Mouse (Mus musculus): Measurements from ENCODE around the gene Elf3. TPM values are rescaled to one million over a fixed set of nuclear protein-coding genes. Genes with fewer than 3 reads are reported as not detected.

The Elf3 gene
- under 1 TPM in 2 of 26 experiments, not detected in 24; 0.37 to 0.42 TPM for total RNA-seq (2018; cell fraction: chromatin; rRNA removed)
- total RNA-seq (2018; cell fraction: cytosol; rRNA removed), result not detected
- not detected for total RNA-seq (2018; cell fraction: nucleus; rRNA removed)
- not detected in 3 replicates for polyA plus RNA-seq (2018)

- Histone ChIP-seq H3K4me3 (ENCODE audit: inconsistent target) (no peak within 1 kb of the TSS), H3K27ac (no peak within 1 kb of the TSS)
These were observed at the start of gene Elf3 for GRCm38 (mm10) chr1:135258380-135259127. Gene Elf3, minus strand, starts transcription at chr1:135258568.

GRCm38 (mm10) chr1:135290908-135291307 lies 32.5 kb upstream of the Elf3 start:
- no peaks in the 10 kb centered on the region for H3K79me2 ChIP-seq (ENCODE audit: inconsistent target)
- H3K27ac ChIP-seq, result no peak overlapping the region
- no peak overlapping the region for H3K4me3 ChIP-seq (ENCODE audit: inconsistent target)
- H3K36me3 ChIP-seq (ENCODE audit: inconsistent target), result peaks cover 2% of the 10 kb centered on the region; the same call in 1 of the 2 replicates
- WGBS (ENCODE audit: missing documents), result 98% methylated on average over 5 of the region's 5 CpGs

More at GRCm38 (mm10) chr1:135258380-135259127, at the start of gene Elf3:
- Histone ChIP-seq H3K79me2 (ENCODE audit: inconsistent target) (no peaks in the 10 kb centered on the region), H3K36me3 (ENCODE audit: inconsistent target) (peaks cover 11% of the 10 kb centered on the region)
- WGBS (ENCODE audit: missing documents), result 68% methylated on average over 19 of the region's 19 CpGs

- Histone ChIP-seq H3K36me3 (ENCODE audit: inconsistent target) (no peaks in the 10 kb centered on the region), H3K79me2 (ENCODE audit: inconsistent target) (peaks cover 20% of the 10 kb centered on the region), H3K27ac (no peak overlapping the region), H3K4me3 (ENCODE audit: inconsistent target) (no peak overlapping the region)
- WGBS (ENCODE audit: missing documents), result 97% methylated on average over 2 of the region's 2 CpGs
These were observed 27.9 kb upstream of the Elf3 start for GRCm38 (mm10) chr1:135286311-135286710.

GRCm38 (mm10) chr1:135283826-135284291 lies 25.5 kb upstream of the Elf3 start, which contains the start of gene Rnpep:
Gene Rnpep, minus strand, starts transcription at chr1:135284084.
- H3K27ac ChIP-seq, result peak within 1 kb of the TSS; percentile 99
- under 1% methylated on average over 39 of the region's 39 CpGs for whole genome bisulfite sequencing (ENCODE audit: missing documents)
- H3K4me3 ChIP-seq (ENCODE audit: inconsistent target), result peak within 1 kb of the TSS; percentile 91
- H3K79me2 ChIP-seq (ENCODE audit: inconsistent target), result peaks cover 44% of the 10 kb centered on the region
- H3K36me3 ChIP-seq (ENCODE audit: inconsistent target), result peaks cover 13% of the 10 kb centered on the region

- Histone ChIP-seq H3K27ac (peak overlapping the region; percentile 99), H3K79me2 (ENCODE audit: inconsistent target) (peaks cover 49% of the 10 kb centered on the region), H3K36me3 (ENCODE audit: inconsistent target) (peaks cover 18% of the 10 kb centered on the region), H3K4me3 (ENCODE audit: inconsistent target) (peak overlapping the region; percentile 91)
- under 1% methylated on average over 46 of the region's 48 CpGs for WGBS (ENCODE audit: missing documents)
These were observed 25.0 kb upstream of the Elf3 start for GRCm38 (mm10) chr1:135283287-135283825.

- Histone ChIP-seq H3K4me3 (ENCODE audit: inconsistent target) (peak overlapping the region; percentile 91), H3K79me2 (ENCODE audit: inconsistent target) (peaks cover 56% of the 10 kb centered on the region), H3K27ac (peak overlapping the region; percentile 99), H3K36me3 (ENCODE audit: inconsistent target) (peaks cover 25% of the 10 kb centered on the region)
- 0% methylated on average over 13 of the region's 13 CpGs for WGBS (ENCODE audit: missing documents)
These were observed 24.3 kb upstream of the Elf3 start for GRCm38 (mm10) chr1:135282536-135283286.

- peaks cover 64% of the 10 kb centered on the region for H3K79me2 ChIP-seq (ENCODE audit: inconsistent target)
- H3K36me3 ChIP-seq (ENCODE audit: inconsistent target), result peaks cover 33% of the 10 kb centered on the region
- 89% methylated on average over 17 of the region's 17 CpGs for WGBS (ENCODE audit: missing documents)
- H3K4me3 ChIP-seq (ENCODE audit: inconsistent target), result peak overlapping the region; percentile 91
- H3K27ac ChIP-seq, result peak overlapping the region; percentile 99
These were observed 23.5 kb upstream of the Elf3 start for GRCm38 (mm10) chr1:135281841-135282240.

GRCm38 (mm10) chr1:135280646-135281045 lies 22.3 kb upstream of the Elf3 start:
- WGBS (ENCODE audit: missing documents), result 16% methylated on average over 9 of the region's 9 CpGs
- H3K27ac ChIP-seq, result peak overlapping the region; percentile 99; the same call in 1 of the 2 replicates
- H3K36me3 ChIP-seq (ENCODE audit: inconsistent target), result peaks cover 42% of the 10 kb centered on the region
- peaks cover 74% of the 10 kb centered on the region for H3K79me2 ChIP-seq (ENCODE audit: inconsistent target)
- peak overlapping the region; percentile 91; the same call in 1 of the 2 replicates for H3K4me3 ChIP-seq (ENCODE audit: inconsistent target)

GRCm38 (mm10) chr1:135271371-135271770 lies 13.0 kb upstream of the Elf3 start:
- Histone ChIP-seq H3K79me2 (ENCODE audit: inconsistent target) (peaks cover 42% of the 10 kb centered on the region; the same call in 1 of the 2 replicates), H3K36me3 (ENCODE audit: inconsistent target) (peaks cover 63% of the 10 kb centered on the region), H3K27ac (no peak overlapping the region), H3K4me3 (ENCODE audit: inconsistent target) (no peak overlapping the region)
- WGBS (ENCODE audit: missing documents), result 91% methylated on average over 9 of the region's 9 CpGs

GRCm38 (mm10) chr1:135267663-135268446 lies 9.5 kb upstream of the Elf3 start:
- H3K4me3 ChIP-seq (ENCODE audit: inconsistent target), result no peak overlapping the region
- peaks cover 18% of the 10 kb centered on the region; the same call in 1 of the 2 replicates for H3K79me2 ChIP-seq (ENCODE audit: inconsistent target)
- 1% methylated on average over 10 of the region's 10 CpGs for WGBS (ENCODE audit: missing documents)
- peak overlapping the region; percentile 77 for H3K27ac ChIP-seq
- peaks cover 68% of the 10 kb centered on the region for H3K36me3 ChIP-seq (ENCODE audit: inconsistent target)

GRCm38 (mm10) chr1:135265834-135266233 lies 7.5 kb upstream of the Elf3 start:
- H3K27ac ChIP-seq, result peak overlapping the region; percentile 77
- 34% methylated on average over 5 of the region's 5 CpGs for WGBS (ENCODE audit: missing documents)
- peaks cover 52% of the 10 kb centered on the region for H3K36me3 ChIP-seq (ENCODE audit: inconsistent target)
- no peak overlapping the region for H3K4me3 ChIP-seq (ENCODE audit: inconsistent target)
- no peaks in the 10 kb centered on the region for H3K79me2 ChIP-seq (ENCODE audit: inconsistent target)

- Histone ChIP-seq H3K27ac (no peak overlapping the region), H3K36me3 (ENCODE audit: inconsistent target) (peaks cover 39% of the 10 kb centered on the region), H3K79me2 (ENCODE audit: inconsistent target) (no peaks in the 10 kb centered on the region), H3K4me3 (ENCODE audit: inconsistent target) (no peak overlapping the region)
- WGBS (ENCODE audit: missing documents), result 86% methylated on average over 9 of the region's 9 CpGs
These were observed 4.9 kb upstream of the Elf3 start for GRCm38 (mm10) chr1:135263316-135263715.

GRCm38 (mm10) chr1:135262329-135262728 lies 4.0 kb upstream of the Elf3 start:
- WGBS (ENCODE audit: missing documents), result 60% methylated on average over 3 of the region's 3 CpGs
- no peak overlapping the region for H3K4me3 ChIP-seq (ENCODE audit: inconsistent target)
- no peaks in the 10 kb centered on the region for H3K79me2 ChIP-seq (ENCODE audit: inconsistent target)
- H3K27ac ChIP-seq, result no peak overlapping the region
- peaks cover 39% of the 10 kb centered on the region for H3K36me3 ChIP-seq (ENCODE audit: inconsistent target)

GRCm38 (mm10) chr1:135260931-135261330 lies 2.6 kb upstream of the Elf3 start:
- no peaks in the 10 kb centered on the region for H3K79me2 ChIP-seq (ENCODE audit: inconsistent target)
- H3K27ac ChIP-seq, result no peak overlapping the region
- peaks cover 32% of the 10 kb centered on the region for H3K36me3 ChIP-seq (ENCODE audit: inconsistent target)
- no peak overlapping the region for H3K4me3 ChIP-seq (ENCODE audit: inconsistent target)
- 86% methylated on average over 6 of the region's 6 CpGs for WGBS (ENCODE audit: missing documents)

Data from macrophage (primary cell).